Mouse (Mus musculus) MEL (cell line): ENCODE results near the gene Acaa1a.

Experiments
- EP300 ChIP-seq, 2 experiments: IDR thresholded peaks; 2 replicates each; pipeline ENCODE4 v1.6.1; 2011; ENCODE audit warnings: improper control_type of control experiment in 2 of 2, low read length in 2 of 2, low read depth in 1 of 2, mild to moderate bottlenecking in 1 of 2
- POLR2A ChIP-seq, 2 experiments: IDR thresholded peaks; 2 replicates each; pipeline ENCODE4 v1.6.1; 2011 to 2012; ENCODE audit warnings: low read length in 2 of 2, mild to moderate bottlenecking in 2 of 2, control low read depth in 1 of 2, improper control_type of control experiment in 1 of 2, low read depth in 1 of 2, moderate library complexity in 1 of 2; ENCODE audit not compliant: control insufficient read depth in 1 of 2, insufficient read depth in 1 of 2, poor library complexity in 1 of 2
- POLR2AphosphoS2 ChIP-seq: IDR thresholded peaks from 2 replicates; pipeline ENCODE4 v1.6.1; 2011; ENCODE audit warnings: low read length, improper control_type of control experiment
- USF1 ChIP-seq: IDR thresholded peaks from 2 replicates; pipeline ENCODE4 v1.6.1; 2014; ENCODE audit warnings: low read depth, mild to moderate bottlenecking, inconsistent platforms, low read length, improper control_type of control experiment, moderate library complexity
- USF2 ChIP-seq, 2 experiments: IDR thresholded peaks; 2 replicates each; pipeline ENCODE4 v1.6.1; 2011 to 2012; ENCODE audit warnings: improper control_type of control experiment in 2 of 2, low read length in 2 of 2, borderline replicate concordance in 1 of 2, inconsistent platforms in 1 of 2, low read depth in 1 of 2, mild to moderate bottlenecking in 1 of 2; ENCODE audit not compliant: insufficient read depth in 1 of 2

DNA sequence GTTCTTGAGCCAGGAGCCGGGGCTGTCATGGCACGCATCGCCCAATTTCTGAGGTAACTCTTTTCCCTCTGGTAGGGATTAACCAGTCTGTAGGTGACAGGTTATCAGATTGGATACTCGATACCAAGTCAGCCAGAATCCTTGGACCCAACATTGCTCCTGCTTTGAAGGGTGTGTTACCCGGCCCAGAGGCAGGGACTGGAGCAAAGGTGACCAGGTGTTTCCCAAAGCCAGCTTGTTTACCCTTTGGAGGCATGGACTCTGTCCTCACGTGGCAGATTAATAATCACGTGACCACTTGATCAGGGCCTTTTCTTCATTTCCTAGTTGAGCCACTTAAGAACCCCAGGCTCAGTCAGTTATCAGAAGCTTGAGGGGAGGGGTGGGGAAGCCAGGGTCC, 3.3 kb downstream of the Acaa1a start:
- TF ChIP-seq EP300 (IDR thresholded peaks at IDR 0.05; ENCODE audit: low read depth in 1 of 2, low read length in 2 of 2) = no peak
- no peak for TF ChIP-seq USF2 (IDR thresholded peaks at IDR 0.05; ENCODE audit: borderline replicate concordance in 1 of 2, insufficient read depth in 1 of 2, low read depth in 1 of 2, low read length in 2 of 2)
- no peak for TF ChIP-seq POLR2A (IDR thresholded peaks at IDR 0.05; ENCODE audit: control insufficient read depth in 1 of 2, insufficient read depth in 1 of 2, low read depth in 1 of 2, low read length in 2 of 2, poor library complexity in 1 of 2)
- TF ChIP-seq POLR2AphosphoS2 = no peak
- TF ChIP-seq USF1 = no peak
